Mouse (Mus musculus) cerebellum, postnatal 10 days (tissue): ENCODE results near the gene Stat5b.

Experiments used
- DNase-seq, 2 experiments: peaks; one replicate each; pipeline ENCODE4 v3.0.0; 2021; ENCODE audit warnings: mixed read lengths in 2 of 2

Stat5b gene

DNA sequence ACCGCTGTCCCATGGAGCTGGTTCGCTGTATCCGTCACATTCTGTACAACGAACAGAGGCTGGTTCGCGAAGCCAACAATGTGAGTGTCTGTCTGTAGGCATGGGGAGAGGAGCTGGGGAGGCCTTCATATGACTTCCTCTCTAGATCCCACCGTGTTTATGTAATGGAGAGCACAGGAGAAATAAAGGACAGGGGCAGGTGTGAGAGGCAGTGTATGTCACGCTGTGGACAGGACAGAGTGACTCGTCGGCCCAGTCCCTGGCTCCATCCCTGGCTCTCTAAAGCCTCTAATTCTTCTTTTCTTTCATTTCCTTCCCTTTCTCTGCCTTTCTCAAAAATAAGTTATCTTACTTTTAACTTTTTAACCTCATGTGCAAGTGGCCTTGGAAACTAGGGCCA lies 12.6 kb upstream of the Stat5b start:
- no peak for DNase-seq

DNA sequence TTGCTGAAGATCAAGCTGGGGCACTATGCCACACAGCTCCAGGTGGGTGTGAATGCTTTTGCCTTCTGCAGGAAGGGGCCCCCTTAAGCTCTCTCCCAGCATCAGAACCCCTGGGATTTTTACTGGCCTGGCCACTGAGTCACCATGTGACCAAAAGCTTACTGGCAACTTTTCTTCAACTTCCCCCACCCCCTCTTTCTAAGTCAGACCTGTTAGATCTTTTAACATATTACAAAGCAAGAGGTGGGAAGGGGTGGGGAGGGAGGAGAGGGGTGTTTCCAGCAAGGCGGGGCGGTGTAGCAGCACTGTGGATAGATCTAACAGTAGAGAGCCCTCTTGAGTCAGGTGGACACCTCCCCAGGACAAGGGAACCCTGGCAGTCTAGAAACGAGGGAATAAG lies 11.3 kb upstream of the Stat5b start:
- no peak for DNase-seq

DNA sequence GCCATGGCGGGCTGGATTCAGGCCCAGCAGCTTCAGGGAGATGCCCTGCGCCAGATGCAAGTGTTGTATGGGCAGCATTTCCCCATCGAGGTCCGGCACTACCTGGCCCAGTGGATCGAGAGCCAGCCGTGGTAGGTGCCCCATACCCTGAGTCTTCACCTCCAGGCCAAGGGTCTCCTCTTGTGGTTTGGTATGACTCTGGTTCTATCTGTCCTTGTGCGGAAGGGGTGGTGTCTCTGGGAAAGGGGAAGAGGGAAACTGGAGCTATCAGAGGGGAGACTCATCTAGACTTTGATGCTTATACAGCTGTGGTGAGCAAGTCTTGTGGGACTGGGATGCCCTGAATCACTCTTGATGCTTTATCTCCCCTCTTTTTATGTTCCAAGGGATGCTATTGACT lies 10.8 kb upstream of the Stat5b start:
- no peak for DNase-seq

- DNase-seq = peak; percentile 60 to 70
These were observed 9.9 kb upstream of the Stat5b start for GRCm38 (mm10) chr11:100860198-100861048.

DNA sequence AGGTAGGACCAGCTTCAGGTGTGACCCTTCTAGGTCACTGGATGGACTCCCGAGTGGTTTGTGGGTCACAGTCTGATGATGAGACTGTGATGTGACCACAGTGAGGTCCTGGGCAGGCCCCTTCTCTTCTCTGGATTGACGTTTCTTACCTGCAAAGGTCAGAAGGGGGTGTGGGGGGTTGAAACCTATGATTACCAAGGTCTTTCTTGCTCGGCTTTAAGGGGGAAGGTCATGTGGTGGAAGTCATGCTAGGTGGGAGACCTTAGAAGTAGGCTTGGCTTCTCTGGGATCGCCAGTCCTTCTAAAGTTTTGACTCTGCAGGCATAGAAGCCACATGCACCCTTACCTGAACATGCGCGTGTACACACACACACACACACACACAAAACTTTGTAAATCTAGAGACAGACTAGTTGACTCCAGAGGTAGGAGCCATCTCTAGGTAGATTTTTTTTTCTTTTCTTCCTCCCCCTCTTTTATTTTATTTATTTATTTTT lies 9.1 kb upstream of the Stat5b start:
- DNase-seq = no peak

GRCm38 (mm10) chr11:100858935-100859578 lies 8.5 kb upstream of the Stat5b start, which contains the start of gene Stat5a:
TSS of gene Stat5a (plus strand) at chr11:100859351.
- peak; percentile 82 to 88 for DNase-seq

DNA sequence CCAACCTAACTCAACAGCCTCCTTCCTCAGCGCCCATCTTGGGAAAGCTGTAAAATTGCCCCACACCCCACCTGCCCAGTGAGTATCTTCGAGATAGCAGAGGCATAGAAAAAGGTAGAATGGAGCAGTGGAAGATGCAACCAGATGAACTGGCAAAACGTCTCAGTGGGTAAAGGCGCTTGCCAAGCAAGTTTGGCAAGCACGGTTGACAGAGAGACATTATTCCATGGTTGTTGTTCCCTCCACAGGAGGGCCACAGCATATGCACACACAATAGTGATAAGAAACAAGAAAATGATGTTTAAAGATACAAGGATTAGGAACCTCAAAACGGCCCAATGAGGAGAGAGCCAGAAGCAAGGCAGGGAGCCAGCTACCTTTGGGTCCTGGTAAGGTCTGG lies 7.4 kb upstream of the Stat5b start:
- peak; percentile 56 to 71 for DNase-seq

GRCm38 (mm10) chr11:100855178-100855577 lies 4.7 kb upstream of the Stat5b start:
- DNase-seq = no peak

DNA sequence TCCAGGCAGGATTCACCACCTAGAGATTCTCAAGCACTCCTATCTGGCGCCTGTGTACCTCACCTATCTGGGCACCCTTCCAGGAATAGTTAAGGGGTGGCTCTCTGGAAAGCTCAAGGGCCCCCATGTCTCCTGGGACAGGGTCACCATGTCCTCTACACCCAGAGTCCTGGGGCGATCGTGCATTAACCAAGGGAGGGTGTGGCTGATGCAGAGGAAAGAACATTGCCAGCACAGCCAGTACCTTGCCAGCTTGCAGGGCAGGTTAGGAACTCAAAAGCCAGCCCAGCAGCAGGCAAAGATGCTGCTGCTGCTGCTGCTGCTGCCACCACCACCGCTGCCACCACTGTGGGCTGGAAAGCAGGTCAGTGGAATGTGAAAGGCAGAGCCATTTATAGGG lies 3.7 kb upstream of the Stat5b start:
- no peak for DNase-seq

GRCm38 (mm10) chr11:100853018-100853417 lies 2.5 kb upstream of the Stat5b start:
- DNase-seq = no peak

GRCm38 (mm10) chr11:100852088-100852487 lies 1.6 kb upstream of the Stat5b start:
- no peak for DNase-seq

- peak; percentile 66 to 75 for DNase-seq
These were observed 429 bp upstream of the Stat5b start for GRCm38 (mm10) chr11:100850778-100851528.

DNA sequence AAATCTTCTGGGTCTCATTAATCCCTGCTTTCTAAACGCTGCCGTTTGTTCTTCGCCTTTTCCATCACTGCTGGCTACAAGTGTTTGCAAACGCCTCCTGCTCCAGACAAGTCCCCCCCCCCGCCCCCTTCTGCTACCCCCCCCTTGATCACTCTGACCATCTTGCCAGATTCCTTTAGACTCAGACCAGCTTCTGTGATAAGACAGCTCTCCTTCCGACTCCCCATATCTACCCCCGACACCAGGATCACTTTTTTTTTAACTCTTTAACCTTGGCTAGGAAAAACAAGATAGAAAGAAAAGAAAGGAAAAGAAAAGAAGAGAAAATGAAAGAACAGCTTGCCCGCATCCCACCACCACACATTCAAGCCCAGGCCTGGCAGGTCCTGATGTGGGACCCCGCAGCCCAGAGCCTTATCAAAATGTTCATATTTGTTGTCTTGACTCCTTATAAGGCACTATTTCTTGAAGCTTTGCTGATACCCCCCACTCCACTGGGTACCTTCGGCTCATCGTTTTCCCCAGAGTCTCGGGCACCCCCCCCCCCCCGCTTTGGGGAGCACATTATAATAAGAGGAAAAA lies 977 bp downstream of the Stat5b start:
- DNase-seq = no peak

- DNase-seq = no peak
These were observed 1.6 kb downstream of the Stat5b start for GRCm38 (mm10) chr11:100848789-100849379.

- no peak for DNase-seq
These were observed 2.4 kb downstream of the Stat5b start for GRCm38 (mm10) chr11:100848080-100848479.

- no peak for DNase-seq
These were observed 3.0 kb downstream of the Stat5b start for GRCm38 (mm10) chr11:100847572-100847971.

DNA sequence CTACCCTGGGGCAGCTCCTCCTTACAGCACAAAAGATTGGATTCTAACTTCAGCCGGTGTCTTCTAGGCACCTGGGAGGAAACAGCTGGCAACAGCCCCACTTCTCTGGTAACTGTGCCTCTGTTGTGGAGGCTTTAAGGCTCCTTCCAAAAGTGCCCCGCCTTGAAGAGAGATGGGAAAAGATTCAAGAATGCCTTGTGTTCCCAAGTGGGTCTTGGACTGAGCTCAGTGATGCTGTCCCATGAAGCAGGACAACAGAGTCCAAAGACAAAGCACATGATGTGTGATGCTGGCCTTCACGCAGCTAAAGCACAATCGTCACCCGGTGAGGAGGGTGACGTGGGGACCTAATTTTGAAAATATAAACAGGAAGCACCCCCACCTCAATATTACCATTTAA lies 4.7 kb downstream of the Stat5b start:
- DNase-seq = no peak

GRCm38 (mm10) chr11:100844121-100844520 lies 6.4 kb downstream of the Stat5b start:
- no peak for DNase-seq

DNA sequence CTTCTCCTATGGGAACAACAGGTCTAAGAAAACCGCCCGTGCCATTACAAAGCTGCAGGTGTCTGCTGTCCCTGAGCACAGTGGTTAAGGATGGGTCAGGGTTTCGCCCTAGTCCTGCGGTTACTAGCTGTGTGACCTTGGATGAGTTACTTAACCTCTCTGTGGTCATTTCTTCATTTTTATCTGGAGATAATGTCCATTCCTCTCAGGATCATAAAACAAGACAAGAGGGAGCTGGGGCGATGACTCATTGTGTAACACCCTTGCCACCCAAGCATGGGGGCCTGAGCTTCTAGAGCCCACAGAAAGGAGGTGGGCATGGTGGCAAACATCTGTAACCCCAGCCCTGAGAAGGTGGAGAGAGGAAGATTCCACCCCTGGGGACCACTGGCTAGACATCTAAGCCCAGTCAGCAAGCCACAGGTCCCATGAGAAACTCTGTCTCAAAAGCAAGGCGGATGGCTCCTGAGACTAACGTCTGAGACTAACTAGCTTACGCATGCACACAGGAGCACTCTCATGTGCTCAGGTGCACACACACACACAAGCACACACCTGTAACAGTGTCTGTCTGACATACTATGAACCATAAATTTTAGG lies 7.4 kb downstream of the Stat5b start:
- no peak for DNase-seq

DNA sequence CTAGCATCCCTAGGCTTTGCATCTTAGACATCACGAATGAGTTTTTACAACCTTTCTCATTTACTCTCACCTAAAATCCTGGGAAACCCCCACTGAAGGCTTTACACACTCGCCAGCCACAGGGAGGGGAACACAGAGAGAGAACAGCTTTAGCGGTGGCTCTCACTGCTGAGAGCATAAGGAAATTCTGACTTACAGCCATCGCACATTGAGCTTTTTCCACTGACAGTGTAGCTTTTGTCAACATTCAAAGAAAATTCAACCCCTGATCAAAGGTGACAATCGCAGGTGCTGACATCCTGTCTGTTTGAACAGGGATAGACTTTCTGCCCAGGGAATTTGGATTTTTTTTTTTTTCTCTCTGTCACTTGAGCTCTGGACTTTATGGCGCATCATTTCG lies 8.5 kb downstream of the Stat5b start:
- DNase-seq = no peak

- DNase-seq = no peak
These were observed 9.7 kb downstream of the Stat5b start for GRCm38 (mm10) chr11:100840866-100841265.

GRCm38 (mm10) chr11:100839523-100839922 lies 11.0 kb downstream of the Stat5b start:
- DNase-seq = no peak
